Mouse (Mus musculus) midbrain, embryonic 16.5 days (tissue): ENCODE measurements around the gene Arglu1. TPM values are rescaled to one million over a fixed set of nuclear protein-coding genes. Genes with fewer than 3 reads are reported as not detected.
A peak's percentile ranks its signal among the peaks of the same experiment; 100 is the strongest.

Source experiments
- ATAC-seq: fragments of 200-750 bp; cut with Nextera tagmentation; 2 replicates; pipeline ENCODE4 v1.8.0; 2017; ENCODE audit warnings: moderate TSS enrichment
- H3K27ac ChIP-seq: fragments of 300-500 bp; sonication (generic); 2 replicates; pipeline ENCODE4 v1.5.1; 2014; ENCODE audit warnings: mild to moderate bottlenecking, low read length, mixed read lengths
- H3K27me3 ChIP-seq: fragments of 300-500 bp; sonication (generic); 2 replicates; pipeline ENCODE4 v1.6.1; 2014; ENCODE audit warnings: low read depth, low read length, mixed read lengths; ENCODE audit not compliant: control insufficient read depth, insufficient read depth
- H3K36me3 ChIP-seq: fragments of 300-500 bp; sonication (generic); 2 replicates; pipeline ENCODE4 v1.6.1; 2014; ENCODE audit warnings: mild to moderate bottlenecking, low read length, moderate library complexity, mixed read lengths; ENCODE audit not compliant: control insufficient read depth, insufficient read depth
- H3K4me1 ChIP-seq: fragments of 300-500 bp; sonication (generic); 2 replicates; pipeline ENCODE4 v1.6.1; 2014; ENCODE audit warnings: mild to moderate bottlenecking, low read length, mixed read lengths; ENCODE audit not compliant: control insufficient read depth, insufficient read depth
- H3K4me2 ChIP-seq: fragments of 300-500 bp; sonication (generic); 2 replicates; pipeline ENCODE4 v1.6.1; 2014; ENCODE audit warnings: mild to moderate bottlenecking, low read length, mixed read lengths
- H3K4me3 ChIP-seq: fragments of 300-500 bp; sonication (generic); 2 replicates; pipeline ENCODE4 v1.5.1; 2014; ENCODE audit warnings: low read depth, mild to moderate bottlenecking, low read length, moderate library complexity, mixed read lengths
- H3K9ac ChIP-seq: fragments of 300-500 bp; sonication (generic); 2 replicates; pipeline ENCODE4 v1.6.1; 2014; ENCODE audit warnings: low read depth, low read length, mixed read lengths
- H3K9me3 ChIP-seq: fragments of 300-500 bp; sonication (generic); replicated peaks from 2 replicates; pipeline ENCODE4 v1.6.1; 2014; ENCODE audit warnings: mild to moderate bottlenecking, low read length, mixed read lengths; ENCODE audit not compliant: control insufficient read depth, poor library complexity, severe bottlenecking
- WGBS: fragments of 180-500 bp; shearing (Covaris S2); extraction: QIAGEN DNeasy Blood & Tissue Kit; methylation state at CpG from one replicate; pipeline ENCODE4 v1.1.7; 2014; 5-methylcytosine and 5-hydroxymethylcytosine counted together
- polyA plus RNA-seq: library from polyadenylated mRNA; unstranded; fragments of >200 nt; fragmentation: Nextera tagmentation; extraction: Ambion mirVana; gene quantifications from 2 replicates; pipeline ENCODE4 v1.2.1, GENCODE M21; 2015

Gene Arglu1
- polyA plus RNA-seq, 1 experiment from 2014 or later = 150 TPM

DNA sequence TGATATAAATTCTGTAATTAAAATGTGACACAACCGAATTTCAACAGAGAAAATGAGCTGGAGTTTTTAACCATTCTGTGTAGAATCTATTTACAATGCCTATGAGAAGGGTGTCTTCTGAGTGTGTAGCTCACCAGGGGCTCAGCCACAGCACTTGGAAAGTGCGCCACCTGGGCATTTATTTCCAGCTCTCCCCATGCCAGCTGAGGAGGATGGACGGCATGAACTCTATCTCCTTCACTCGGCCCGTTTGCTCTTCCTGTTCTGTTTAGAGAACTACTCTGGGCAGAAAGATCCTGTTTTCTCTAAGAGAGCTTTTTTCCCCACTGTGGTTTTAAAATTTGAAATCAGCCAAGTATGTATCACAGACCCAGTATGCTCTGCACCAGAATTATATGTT is 37.0 kb downstream of the Arglu1 start:
- Histone ChIP-seq H3K36me3 (no peaks in the 10 kb centered on the region), H3K4me1 (peaks cover 55% of the 10 kb centered on the region), H3K27me3 (peaks cover 3% of the 10 kb centered on the region), H3K4me3 (no peak overlapping the region), H3K4me2 (peak overlapping the region; percentile 44), H3K9me3 (no peaks in the 10 kb centered on the region), H3K27ac (no peak overlapping the region), H3K9ac (no peak overlapping the region)
- ATAC-seq = no peak
- 50% methylated on average over 5 of the region's 5 CpGs for WGBS

DNA sequence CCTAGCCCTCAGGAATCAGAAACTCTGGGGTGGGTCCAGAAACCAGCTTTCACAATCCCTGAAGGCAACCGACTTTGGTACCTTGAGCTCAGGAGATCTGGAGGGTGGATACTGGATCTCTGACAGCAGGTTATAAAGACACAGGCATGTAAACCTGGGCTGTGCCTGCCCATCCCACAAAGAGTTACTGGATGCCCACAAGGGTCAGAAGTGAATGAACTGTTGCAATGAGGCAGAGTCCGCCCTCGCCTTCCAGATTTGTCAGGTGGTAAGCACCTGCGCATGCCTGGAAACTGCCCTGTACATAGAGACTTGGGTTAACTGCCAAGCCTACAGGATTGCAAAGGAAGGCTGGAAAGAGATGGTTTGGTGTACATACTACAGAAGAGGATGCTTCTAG is 37.9 kb downstream of the Arglu1 start:
- no peaks in the 10 kb centered on the region for H3K9me3 ChIP-seq
- no peak overlapping the region for H3K4me2 ChIP-seq
- H3K9ac ChIP-seq = no peak overlapping the region
- peaks cover 3% of the 10 kb centered on the region for H3K27me3 ChIP-seq
- no peaks in the 10 kb centered on the region for H3K36me3 ChIP-seq
- no peak for ATAC-seq
- H3K27ac ChIP-seq = no peak overlapping the region
- H3K4me1 ChIP-seq = peaks cover 48% of the 10 kb centered on the region
- no peak overlapping the region for H3K4me3 ChIP-seq
- 95% methylated on average over 4 of the region's 4 CpGs for WGBS

DNA sequence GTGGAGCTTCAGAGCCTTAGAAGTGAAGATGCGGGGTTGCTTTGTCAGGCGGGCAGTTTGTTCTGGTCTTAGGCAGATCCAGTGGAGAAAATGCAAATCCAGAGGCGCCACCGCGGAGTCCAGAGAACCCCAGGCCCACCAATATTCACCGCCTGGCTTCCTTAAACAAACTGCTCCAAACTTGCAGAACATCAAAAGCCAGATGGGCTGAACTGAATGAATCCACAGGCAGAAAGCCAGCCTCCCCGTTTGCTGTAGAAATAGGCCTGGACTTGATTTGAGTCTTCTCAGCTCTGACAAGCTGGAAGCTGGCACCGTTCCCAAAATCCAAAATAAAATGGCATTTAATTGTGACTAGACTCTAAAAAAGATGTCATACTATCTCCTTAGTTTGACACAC is 40.4 kb downstream of the Arglu1 start:
- Histone ChIP-seq H3K9me3 (no peaks in the 10 kb centered on the region), H3K27me3 (peaks cover 3% of the 10 kb centered on the region), H3K4me3 (no peak overlapping the region), H3K4me1 (peaks cover 27% of the 10 kb centered on the region), H3K36me3 (no peaks in the 10 kb centered on the region), H3K4me2 (no peak overlapping the region), H3K9ac (no peak overlapping the region), H3K27ac (no peak overlapping the region)
- 57% methylated on average over 8 of the region's 8 CpGs for WGBS
- ATAC-seq = no peak

DNA sequence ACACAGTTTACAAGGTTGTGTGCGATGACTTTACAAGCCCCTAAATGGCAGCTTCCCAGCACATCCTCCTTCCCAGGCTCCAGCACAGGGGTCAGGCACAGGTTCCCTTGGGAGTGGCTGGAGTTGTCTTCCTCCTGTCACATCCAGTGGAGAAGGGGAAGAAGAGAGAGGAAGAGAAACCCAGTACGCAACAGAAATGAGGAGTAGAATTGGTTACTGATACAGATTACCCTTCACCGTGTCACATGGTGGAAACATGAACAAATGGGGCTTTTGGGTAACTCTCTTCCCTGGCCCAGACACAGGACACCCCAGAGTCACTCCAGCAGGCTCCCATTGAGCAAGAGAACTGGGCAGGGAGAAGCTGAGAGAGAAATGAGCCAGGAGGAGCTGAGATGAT is 40.8 kb downstream of the Arglu1 start:
- H3K4me2 ChIP-seq = no peak overlapping the region
- WGBS = 82% methylated on average over 3 of the region's 3 CpGs
- no peak overlapping the region for H3K27ac ChIP-seq
- H3K9me3 ChIP-seq = no peaks in the 10 kb centered on the region
- ATAC-seq = no peak
- H3K9ac ChIP-seq = no peak overlapping the region
- peaks cover 3% of the 10 kb centered on the region for H3K27me3 ChIP-seq
- H3K36me3 ChIP-seq = no peaks in the 10 kb centered on the region
- H3K4me1 ChIP-seq = peaks cover 23% of the 10 kb centered on the region
- no peak overlapping the region for H3K4me3 ChIP-seq

DNA sequence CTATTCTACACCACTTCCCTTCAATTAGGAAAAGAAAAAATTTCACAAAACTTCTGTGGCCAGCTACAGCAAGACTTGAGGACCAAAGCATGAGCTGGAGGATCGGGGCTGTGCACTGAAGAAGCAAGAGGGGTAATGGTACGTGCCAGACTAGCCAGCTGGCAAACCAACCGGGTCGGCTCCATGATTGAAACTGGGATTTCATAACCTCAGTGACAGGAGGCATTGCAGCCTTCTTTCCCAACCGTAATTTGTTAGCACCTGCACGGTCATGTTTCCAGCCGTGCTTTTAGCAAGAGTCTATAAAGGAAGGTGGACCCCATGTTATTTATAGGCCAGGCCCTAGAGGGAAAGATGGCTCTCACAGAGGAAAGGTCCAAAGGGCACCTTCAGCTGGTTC is 41.6 kb downstream of the Arglu1 start:
- H3K4me1 ChIP-seq = peaks cover 14% of the 10 kb centered on the region
- no peaks in the 10 kb centered on the region for H3K36me3 ChIP-seq
- no peak overlapping the region for H3K27ac ChIP-seq
- no peak overlapping the region for H3K4me3 ChIP-seq
- H3K4me2 ChIP-seq = no peak overlapping the region
- H3K9me3 ChIP-seq = no peaks in the 10 kb centered on the region
- peaks cover 3% of the 10 kb centered on the region for H3K27me3 ChIP-seq
- 86% methylated on average over 7 of the region's 7 CpGs for WGBS
- no peak for ATAC-seq
- no peak overlapping the region for H3K9ac ChIP-seq

DNA sequence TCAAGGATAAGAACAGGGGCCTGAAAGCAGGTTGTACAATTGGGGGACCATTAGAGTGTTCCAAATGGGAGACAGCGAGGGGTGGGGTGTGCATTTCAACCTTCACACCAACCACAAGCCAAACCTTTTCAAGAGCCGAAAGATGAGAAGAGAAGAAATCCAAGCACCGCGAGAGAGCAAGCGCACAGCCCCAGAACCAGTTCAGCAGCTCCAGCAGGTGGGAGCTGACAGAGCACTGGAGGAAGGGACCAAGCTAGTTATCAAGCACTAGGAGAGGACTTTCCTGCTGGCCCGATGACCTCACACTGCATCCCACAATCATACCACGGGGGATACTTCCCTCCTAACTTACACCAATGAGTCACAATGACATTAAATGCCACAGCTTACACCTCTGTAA is 42.5 kb downstream of the Arglu1 start:
- Histone ChIP-seq H3K9ac (no peak overlapping the region), H3K4me3 (no peak overlapping the region), H3K9me3 (no peaks in the 10 kb centered on the region), H3K36me3 (no peaks in the 10 kb centered on the region), H3K4me1 (peaks cover 9% of the 10 kb centered on the region; the same call in 1 of the 2 replicates), H3K27ac (no peak overlapping the region), H3K4me2 (no peak overlapping the region), H3K27me3 (peaks cover 3% of the 10 kb centered on the region)
- 85% methylated on average over 7 of the region's 7 CpGs for WGBS
- ATAC-seq = no peak

DNA sequence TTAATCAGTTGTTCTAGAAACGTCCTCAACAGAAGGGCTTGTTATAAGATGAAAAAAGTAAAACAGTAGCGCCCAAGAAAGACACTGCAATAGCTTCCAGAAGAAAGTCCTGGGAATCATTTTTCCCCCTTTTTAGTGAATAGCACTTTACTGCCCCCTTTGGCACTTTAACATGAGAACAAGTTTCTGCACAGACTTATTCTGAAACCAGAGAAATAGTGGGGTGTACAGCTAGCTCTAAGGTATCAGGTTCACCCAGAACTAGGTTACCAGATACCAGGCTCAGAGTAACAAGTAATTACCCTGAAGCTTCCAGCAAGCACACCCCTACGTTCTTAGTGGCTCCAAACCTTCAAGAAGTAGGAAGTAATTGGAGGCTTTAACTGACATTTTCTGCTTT is 43.0 kb downstream of the Arglu1 start:
- WGBS = 55% methylated on average over 3 of the region's 3 CpGs
- no peaks in the 10 kb centered on the region for H3K36me3 ChIP-seq
- peaks cover 9% of the 10 kb centered on the region; the same call in 1 of the 2 replicates for H3K4me1 ChIP-seq
- no peak for ATAC-seq
- peaks cover 3% of the 10 kb centered on the region for H3K27me3 ChIP-seq
- H3K4me3 ChIP-seq = no peak overlapping the region
- no peak overlapping the region for H3K27ac ChIP-seq
- H3K4me2 ChIP-seq = no peak overlapping the region
- H3K9me3 ChIP-seq = no peaks in the 10 kb centered on the region
- no peak overlapping the region for H3K9ac ChIP-seq

DNA sequence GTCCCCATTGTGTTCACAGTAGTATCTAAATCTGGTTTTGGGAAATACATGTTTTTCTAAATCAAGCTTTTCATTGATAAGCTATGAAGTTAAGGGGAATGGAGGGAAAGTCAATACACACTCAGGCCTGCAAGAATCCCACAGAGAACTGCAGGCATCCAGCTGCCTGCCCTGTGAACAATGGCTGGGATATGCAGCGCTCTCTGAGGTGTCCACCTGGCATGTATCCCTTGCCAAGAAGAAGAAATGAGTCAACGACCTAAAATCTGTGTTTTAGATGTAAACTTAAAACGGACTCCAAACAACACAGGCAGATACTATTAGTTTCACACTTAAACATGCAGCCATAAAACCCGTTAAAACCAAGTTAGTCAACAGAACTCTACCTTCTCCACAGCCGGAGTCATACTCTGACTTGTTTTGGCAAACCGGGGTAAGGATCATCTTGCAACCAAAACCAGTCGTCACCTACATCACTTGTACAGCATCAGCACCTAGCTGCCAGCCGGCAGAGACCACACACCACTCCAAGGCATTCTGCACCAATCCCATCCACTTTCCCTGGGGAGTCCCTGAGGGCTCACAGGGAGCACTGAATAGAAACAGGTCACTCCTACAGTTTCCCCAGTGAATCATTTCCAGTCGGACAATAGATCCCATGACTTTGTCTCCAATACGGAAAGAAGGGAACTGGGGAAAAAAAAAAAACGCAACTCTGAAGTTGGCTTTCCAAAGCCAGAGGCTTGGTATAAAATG is 46.0 kb downstream of the Arglu1 start:
- H3K9me3 ChIP-seq = no peaks in the 10 kb centered on the region
- no peaks in the 10 kb centered on the region for H3K36me3 ChIP-seq
- no peak overlapping the region for H3K4me3 ChIP-seq
- H3K4me1 ChIP-seq = peaks cover 2% of the 10 kb centered on the region; the same call in 1 of the 2 replicates
- WGBS = 85% methylated on average over 11 of the region's 11 CpGs
- no peak overlapping the region for H3K9ac ChIP-seq
- peaks cover under 1% of the 10 kb centered on the region for H3K27me3 ChIP-seq
- H3K4me2 ChIP-seq = no peak overlapping the region
- no peak for ATAC-seq
- no peak overlapping the region for H3K27ac ChIP-seq

DNA sequence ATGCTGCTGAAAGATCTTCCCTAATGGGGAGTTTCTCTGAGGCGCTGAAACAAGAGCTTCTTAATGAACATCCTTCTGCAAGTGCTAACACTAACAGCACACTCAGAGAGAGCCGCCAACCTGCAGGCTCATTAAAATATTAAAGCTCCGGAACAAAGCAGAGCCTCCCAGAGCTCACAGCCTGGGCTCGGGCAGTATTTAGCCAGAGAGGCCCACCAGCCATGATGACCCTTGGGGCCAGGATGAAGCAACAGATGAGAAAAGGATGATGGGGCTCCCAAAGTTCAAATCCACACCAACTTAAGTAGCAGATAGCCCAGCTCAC is 50.1 kb downstream of the Arglu1 start:
- 6% methylated on average over 4 of the region's 4 CpGs for WGBS
- ATAC-seq = 0 out of 2 replicates have a peak, but pooled peaks have one; percentile 66
- H3K4me3 ChIP-seq = no peak overlapping the region
- no peaks in the 10 kb centered on the region for H3K36me3 ChIP-seq
- no peaks in the 10 kb centered on the region for H3K9me3 ChIP-seq
- H3K27me3 ChIP-seq = no peaks in the 10 kb centered on the region
- H3K27ac ChIP-seq = no peak overlapping the region
- no peaks in the 10 kb centered on the region; the same call in 1 of the 2 replicates for H3K4me1 ChIP-seq
- no peak overlapping the region for H3K4me2 ChIP-seq
- no peak overlapping the region for H3K9ac ChIP-seq
